In the genomic region with DNA sequence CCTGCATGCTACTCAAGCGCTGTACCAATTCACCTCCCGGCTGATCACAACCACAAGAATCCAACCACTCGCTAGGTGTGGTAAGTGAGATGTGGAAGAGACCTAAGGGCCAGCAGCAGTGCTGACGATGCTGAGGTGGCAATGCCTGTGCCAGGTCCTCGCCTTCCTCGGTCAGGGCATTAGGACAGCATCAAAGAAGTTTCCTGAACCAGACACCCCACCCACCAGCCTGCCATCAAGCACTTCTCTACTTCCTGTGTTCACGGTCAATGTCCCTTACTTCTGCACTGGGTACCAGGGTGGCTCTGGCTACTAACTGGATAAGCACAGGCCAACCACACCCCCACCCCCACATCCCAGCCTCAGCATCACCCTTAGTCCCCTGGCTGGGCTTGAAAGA, we compare ENCODE assay signal across 9 mouse cellular contexts.
DNase-seq lines count a peak whose midpoint lies in the region; ATAC-seq and TF ChIP-seq lines count a peak whose summit lies in the region.
"Had no signal": no experiment of that assay in that cellular context is flagged by ENCODE, and none has a peak within 500 bp of the region (broad histone marks: within the 10 kb centered on the region; RNA-seq: fewer than 3 reads in every experiment).

No protein-coding gene starts in this region.

- H3K4me3 ChIP-seq in forebrain, embryonic 13.5 days = no peak overlapping the region
- no peak overlapping the region for H3K4me3 ChIP-seq in forebrain, postnatal 0 days (ENCODE audit: low read depth, low read length)
- H3K4me3 ChIP-seq in midbrain, embryonic 10.5 days = no peak overlapping the region
- no peak overlapping the region for H3K4me3 ChIP-seq in midbrain, embryonic 11.5 days (ENCODE audit: low read depth, low read length)
- H3K4me3 ChIP-seq in limb, embryonic 10.5 days = no peak overlapping the region

- H3K4me1 ChIP-seq in forebrain, embryonic 13.5 days = peaks cover 21% of the 10 kb centered on the region
- no peaks in the 10 kb centered on the region for H3K4me1 ChIP-seq in forebrain, postnatal 0 days (ENCODE audit: insufficient read depth)
- H3K4me1 ChIP-seq in midbrain, embryonic 10.5 days = peaks cover 24% of the 10 kb centered on the region
- peaks cover 12% of the 10 kb centered on the region for H3K4me1 ChIP-seq in midbrain, embryonic 11.5 days (ENCODE audit: control insufficient read depth, insufficient read depth, low read length)
- H3K4me1 ChIP-seq in limb, embryonic 10.5 days = peaks cover 43% of the 10 kb centered on the region

- DNase-seq in forebrain, postnatal 0 days = no peak
- DNase-seq in midbrain, embryonic 10.5 days (ENCODE audit: low spot score) = no peak
- no peak for DNase-seq in midbrain, embryonic 11.5 days (ENCODE audit: low spot score, missing footprints)
- DNase-seq in limb, embryonic 10.5 days (ENCODE audit: low spot score) = no peak
- DNase-seq in thymus, postnatal 25 days = peak; percentile 62
- no peak for DNase-seq in MN1 (ENCODE audit: low spot score)
- DNase-seq in kidney, adult 18-20 months = no peak
- DNase-seq: cerebellum, postnatal 25 days had no signal

- no peak overlapping the region for H3K9ac ChIP-seq in forebrain, embryonic 13.5 days
- no peak overlapping the region for H3K9ac ChIP-seq in forebrain, postnatal 0 days
- no peak overlapping the region for H3K9ac ChIP-seq in midbrain, embryonic 11.5 days (ENCODE audit: low read length)

- no peaks in the 10 kb centered on the region for H3K27me3 ChIP-seq in forebrain, embryonic 13.5 days
- H3K27me3 ChIP-seq in forebrain, postnatal 0 days (ENCODE audit: insufficient read depth, low read length) = no peaks in the 10 kb centered on the region
- H3K27me3 ChIP-seq in midbrain, embryonic 10.5 days (ENCODE audit: low read depth, poor library complexity, severe bottlenecking) = no peaks in the 10 kb centered on the region
- no peaks in the 10 kb centered on the region for H3K27me3 ChIP-seq in midbrain, embryonic 11.5 days (ENCODE audit: control insufficient read depth, insufficient read depth, low read length)
- no peaks in the 10 kb centered on the region for H3K27me3 ChIP-seq in limb, embryonic 10.5 days (ENCODE audit: low read depth, poor library complexity, severe bottlenecking)

- WGBS in forebrain, embryonic 13.5 days = 91% methylated on average over 7 of the region's 7 CpGs
- 83% methylated on average over 7 of the region's 7 CpGs for WGBS in forebrain, postnatal 0 days
- 85% methylated on average over 7 of the region's 7 CpGs for WGBS in midbrain, embryonic 10.5 days
- 87% methylated on average over 7 of the region's 7 CpGs for WGBS in midbrain, embryonic 11.5 days
- 82% methylated on average over 7 of the region's 7 CpGs for WGBS in limb, embryonic 10.5 days

- peaks cover 29% of the 10 kb centered on the region for H3K36me3 ChIP-seq in forebrain, embryonic 13.5 days (ENCODE audit: poor library complexity, severe bottlenecking)
- peaks cover 10% of the 10 kb centered on the region; the same call in 1 of the 2 replicates for H3K36me3 ChIP-seq in forebrain, postnatal 0 days (ENCODE audit: insufficient read depth)
- peaks cover 57% of the 10 kb centered on the region for H3K36me3 ChIP-seq in midbrain, embryonic 10.5 days
- no peaks in the 10 kb centered on the region for H3K36me3 ChIP-seq in midbrain, embryonic 11.5 days (ENCODE audit: control insufficient read depth, insufficient read depth, low read length)
- peaks cover 33% of the 10 kb centered on the region for H3K36me3 ChIP-seq in limb, embryonic 10.5 days

- ATAC-seq in forebrain, embryonic 13.5 days = peak; percentile 8; the same call in 1 of the 2 replicates
- no peak; the same call in 1 of the 2 replicates for ATAC-seq in forebrain, postnatal 0 days
- ATAC-seq in midbrain, embryonic 11.5 days (ENCODE audit: low FRiP score) = no peak

- TF ChIP-seq CTCF in forebrain, postnatal 0 days (IDR thresholded peaks at IDR 0.05; ENCODE audit: low read depth) = no peak

- H3K9me3 ChIP-seq in forebrain, embryonic 13.5 days (replicated peaks) = no peaks in the 10 kb centered on the region
- no peaks in the 10 kb centered on the region for H3K9me3 ChIP-seq in forebrain, postnatal 0 days (ENCODE audit: low read length)
- H3K9me3 ChIP-seq in midbrain, embryonic 10.5 days (replicated peaks) = peaks cover 9% of the 10 kb centered on the region; the same call in 1 of the 2 replicates
- no peaks in the 10 kb centered on the region for H3K9me3 ChIP-seq in midbrain, embryonic 11.5 days (ENCODE audit: control insufficient read depth, low read length)
- H3K9me3 ChIP-seq in limb, embryonic 10.5 days (replicated peaks) = no peaks in the 10 kb centered on the region

- peak overlapping the region; percentile 57; the same call in 1 of the 2 replicates for H3K27ac ChIP-seq in forebrain, embryonic 13.5 days
- no peak overlapping the region for H3K27ac ChIP-seq in forebrain, postnatal 0 days (ENCODE audit: low read depth, low read length)
- H3K27ac ChIP-seq in midbrain, embryonic 10.5 days (replicated peaks) = peak overlapping the region; percentile 77
- no peak overlapping the region for H3K27ac ChIP-seq in midbrain, embryonic 11.5 days (ENCODE audit: low read depth, low read length)
- H3K27ac ChIP-seq in limb, embryonic 10.5 days = peak overlapping the region; percentile 76; the same call in 1 of the 2 replicates

- no peak overlapping the region for H3K4me2 ChIP-seq in forebrain, embryonic 13.5 days
- no peak overlapping the region for H3K4me2 ChIP-seq in forebrain, postnatal 0 days (ENCODE audit: low read depth)
- H3K4me2 ChIP-seq in midbrain, embryonic 11.5 days = no peak overlapping the region

Comparison
In these comparisons a context has a peak if more than half of its experiments do, and no peak if none do; other contexts are left out.
1. H3K27ac ChIP-seq: peak in forebrain, embryonic 13.5 days (single experiment), midbrain, embryonic 10.5 days (single experiment) and limb, embryonic 10.5 days (single experiment); none in forebrain, postnatal 0 days (single experiment) and midbrain, embryonic 11.5 days (single experiment).